16 mouse cellular contexts compared by ENCODE assay signal in genomic region chr10:42246483-42246882, GRCm38 (mm10). TPM values are rescaled to one million over a fixed set of nuclear protein-coding genes. Genes with fewer than 3 reads are reported as not detected.
DNase-seq lines count a peak whose midpoint lies in the region; ATAC-seq and TF ChIP-seq lines count a peak whose summit lies in the region.
"Had no signal": no experiment of that assay in that cellular context is flagged by ENCODE, and none has a peak within 500 bp of the region (broad histone marks: within the 10 kb centered on the region; RNA-seq: fewer than 3 reads in every experiment).

No protein-coding gene starts in this region.

- peaks cover 56% of the 10 kb centered on the region for H3K4me1 ChIP-seq in cerebellum, adult 2 months (ENCODE audit: control insufficient read depth, insufficient read depth, low read length)
- peaks cover 81% of the 10 kb centered on the region for H3K4me1 ChIP-seq in heart, postnatal 0 days (ENCODE audit: control insufficient read depth, insufficient read depth)
- H3K4me1 ChIP-seq in limb, embryonic 14.5 days (ENCODE audit: control insufficient read depth, insufficient read depth, low read length): peaks cover 69% of the 10 kb centered on the region

- H3K9ac ChIP-seq in heart, postnatal 0 days (replicated peaks; ENCODE audit: low read depth, low read length): no peak overlapping the region
- no peak overlapping the region for H3K9ac ChIP-seq in limb, embryonic 14.5 days (ENCODE audit: low read depth, low read length, severe bottlenecking)
- H3K9ac ChIP-seq: midbrain, embryonic 13.5 days had no signal

- no peak for TF ChIP-seq EP300 in heart, postnatal 0 days (IDR thresholded peaks at IDR 0.05; ENCODE audit: low read depth)

- peak overlapping the region; percentile 58; the same call in 1 of the 2 replicates for H3K27ac ChIP-seq in cerebellum, adult 2 months (ENCODE audit: insufficient read depth, low read length)
- peak overlapping the region; percentile 91 for H3K27ac ChIP-seq in heart, postnatal 0 days (ENCODE audit: low read depth)
- H3K27ac ChIP-seq in limb, embryonic 14.5 days (replicated peaks; ENCODE audit: low read depth, low read length): 0 out of 2 replicates have a peak overlapping the region, but pooled peaks have one; percentile 38
- H3K27ac ChIP-seq: forebrain, embryonic 10.5 days; hindbrain, postnatal 0 days; midbrain, embryonic 13.5 days had no signal

- no peaks in the 10 kb centered on the region for H3K27me3 ChIP-seq in cerebellum, adult 2 months (ENCODE audit: control insufficient read depth, insufficient read depth, low read length)
- H3K27me3 ChIP-seq in heart, postnatal 0 days (ENCODE audit: control insufficient read depth, insufficient read depth, low read length): no peaks in the 10 kb centered on the region
- H3K27me3 ChIP-seq in limb, embryonic 14.5 days (ENCODE audit: control insufficient read depth, insufficient read depth, low read length): no peaks in the 10 kb centered on the region
- H3K27me3 ChIP-seq: midbrain, embryonic 13.5 days had no signal

- no peak for TF ChIP-seq POLR2A in cerebellum, adult 2 months (IDR thresholded peaks at IDR 0.05; ENCODE audit: borderline replicate concordance, insufficient read depth, low read length)
- no peak for TF ChIP-seq POLR2A in limb, embryonic 14.5 days (IDR thresholded peaks at IDR 0.05; ENCODE audit: borderline replicate concordance, extremely low read depth, insufficient read depth, insufficient read length)

- H3K4me2 ChIP-seq in heart, postnatal 0 days (ENCODE audit: low read depth, low read length): no peak overlapping the region
- no peak overlapping the region for H3K4me2 ChIP-seq in limb, embryonic 14.5 days (replicated peaks; ENCODE audit: low read depth, low read length, severe bottlenecking)
- H3K4me2 ChIP-seq: midbrain, embryonic 13.5 days had no signal

- DNase-seq in cerebellum, adult 2 months: peak in 1 of 2 experiments; percentile 55
- DNase-seq in cerebellum, postnatal 36 days: no peak
- DNase-seq in heart, postnatal 0 days (ENCODE audit: low spot score): no peak
- DNase-seq in heart, adult 8-10 months (ENCODE audit: low spot score): no peak
- DNase-seq in R1 (ENCODE audit: low read depth, low spot score): peak; percentile 91
- no peak for DNase-seq in limb, embryonic 14.5 days (ENCODE audit: low spot score)
- no peak for DNase-seq in frontal cortex, postnatal 36 days (ENCODE audit: low spot score in 2 of 2)
- DNase-seq in urinary bladder, adult 2 months (ENCODE audit: low spot score): no peak
- DNase-seq: adrenal gland, adult 2 months; gastrocnemius, postnatal 14 days; lung, postnatal 10 days; retina, postnatal 1 day; thymus, adult 18-20 months had no signal

- H3K36me3 ChIP-seq in heart, postnatal 0 days (replicated peaks; ENCODE audit: control insufficient read depth, insufficient read depth, low read length): no peaks in the 10 kb centered on the region
- H3K36me3 ChIP-seq in limb, embryonic 14.5 days (ENCODE audit: control insufficient read depth, insufficient read depth, low read length): no peaks in the 10 kb centered on the region
- H3K36me3 ChIP-seq: forebrain, embryonic 10.5 days; midbrain, embryonic 13.5 days had no signal

- H3K9me3 ChIP-seq in heart, postnatal 0 days (replicated peaks; ENCODE audit: control insufficient read depth, low read length): no peaks in the 10 kb centered on the region
- H3K9me3 ChIP-seq in limb, embryonic 14.5 days (ENCODE audit: control insufficient read depth, low read length): no peaks in the 10 kb centered on the region
- H3K9me3 ChIP-seq: forebrain, embryonic 10.5 days; midbrain, embryonic 13.5 days had no signal

- WGBS in cerebellum, adult 2 months: 26% methylated on average over 3 of the region's 3 CpGs
- WGBS in heart, postnatal 0 days: 66% methylated on average over 3 of the region's 3 CpGs
- WGBS in limb, embryonic 14.5 days: 35% methylated on average over 3 of the region's 3 CpGs

- no peak for ATAC-seq in heart, postnatal 0 days (ENCODE audit: insufficient read depth, low read depth)
- no peak for ATAC-seq in limb, embryonic 14.5 days (ENCODE audit: low FRiP score, low read depth)
- ATAC-seq: hindbrain, postnatal 0 days; midbrain, embryonic 13.5 days had no signal

- no peak for TF ChIP-seq CTCF in cerebellum, adult 2 months (IDR thresholded peaks at IDR 0.05; ENCODE audit: borderline replicate concordance, insufficient read depth, low read depth, low read length)
- TF ChIP-seq CTCF in heart, postnatal 0 days (IDR thresholded peaks at IDR 0.05; ENCODE audit: low read depth): no peak

- H3K4me3 ChIP-seq in cerebellum, adult 2 months (replicated peaks; ENCODE audit: insufficient read depth, low read depth, low read length): no peak overlapping the region
- no peak overlapping the region for H3K4me3 ChIP-seq in heart, postnatal 0 days (ENCODE audit: low read depth, low read length)
- no peak overlapping the region for H3K4me3 ChIP-seq in limb, embryonic 14.5 days (replicated peaks; ENCODE audit: low read length)
- H3K4me3 ChIP-seq: forebrain, embryonic 10.5 days; midbrain, embryonic 13.5 days had no signal

RNA-seq across cellular contexts. Expression of gene Foxo3, which starts 30.1 kb away (rescaled TPM):
- 50.5 and 59.9 TPM in 2 replicates for polyA plus RNA-seq in cerebellum, adult 2 months (2012; rRNA removed)
- 51.9 and 70.8 TPM in 2 replicates for total RNA-seq in heart, postnatal 0 days (2014; rRNA removed; ENCODE audit: low replicate concordance)
- polyA plus RNA-seq in heart, postnatal 0 days (2015; fragmentation: Nextera tagmentation; extraction: Ambion mirVana): 5.4 and 6.5 TPM in 2 replicates
- total RNA-seq in heart, adult 8-10 months (2022): 10 to 100 TPM; 67.9 to 93.5 (median 80.4) TPM
- 16.6 and 23.4 TPM in 2 replicates for polyA plus RNA-seq in limb, embryonic 14.5 days (2012; rRNA removed)
- 10.8 and 11.7 TPM in 2 replicates for polyA plus RNA-seq in limb, embryonic 14.5 days (2014; fragmentation: Nextera tagmentation; extraction: Ambion mirVana)
- polyA plus RNA-seq in urinary bladder, adult 2 months (2012; rRNA removed): 14.9 and 23.9 TPM in 2 replicates

Comparison
In these comparisons a context has a peak if more than half of its experiments do, and no peak if none do; other contexts are left out.
1. H3K27ac ChIP-seq: peak in every context shown above with its lines; median percentile 91 in heart, postnatal 0 days; 58 in cerebellum, adult 2 months; 38 in limb, embryonic 14.5 days.